Mouse (Mus musculus): ENCODE data around the gene Umodl1. TPM values are rescaled to one million over a fixed set of nuclear protein-coding genes. Genes with fewer than 3 reads are reported as not detected.

Gene Umodl1
- polyA plus RNA-seq, 1 experiment from 2014 or later, result 1.0 TPM

DNA sequence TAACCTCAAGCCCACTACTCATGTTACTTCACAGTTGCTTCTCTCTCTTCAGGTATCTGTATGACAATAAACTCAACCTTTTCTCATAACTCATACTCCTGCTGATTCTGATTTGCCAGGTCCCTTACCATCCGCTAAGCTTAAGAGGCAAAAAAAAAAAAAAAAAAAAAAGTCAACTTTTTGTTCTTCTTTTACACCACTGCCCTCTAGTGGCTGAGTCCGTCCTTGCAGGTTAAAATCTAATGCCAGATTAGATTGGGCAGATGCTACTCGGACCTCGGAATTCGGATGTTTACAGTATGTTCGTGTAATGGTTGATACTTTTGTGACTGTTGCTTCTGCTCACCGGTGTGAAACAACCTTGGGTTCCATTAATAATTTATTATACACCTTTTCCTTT is 3.7 kb upstream of the Umodl1 start:
- no peak overlapping the region for H3K4me3 ChIP-seq (replicated peaks)
- no peaks in the 10 kb centered on the region for H3K9me3 ChIP-seq (replicated peaks)
- no peaks in the 10 kb centered on the region for H3K4me1 ChIP-seq
- H3K36me3 ChIP-seq, result no peaks in the 10 kb centered on the region
- WGBS, result 6% methylated on average over 7 of the region's 7 CpGs
- no peak overlapping the region for H3K9ac ChIP-seq
- no peak for ATAC-seq (ENCODE audit: insufficient number of reproducible peaks, low FRiP score, low TSS enrichment, low read depth)
- H3K27ac ChIP-seq (replicated peaks), result no peak overlapping the region
- H3K27me3 ChIP-seq, result no peaks in the 10 kb centered on the region; the same call in 1 of the 2 replicates
- H3K4me2 ChIP-seq (replicated peaks), result no peak overlapping the region

DNA sequence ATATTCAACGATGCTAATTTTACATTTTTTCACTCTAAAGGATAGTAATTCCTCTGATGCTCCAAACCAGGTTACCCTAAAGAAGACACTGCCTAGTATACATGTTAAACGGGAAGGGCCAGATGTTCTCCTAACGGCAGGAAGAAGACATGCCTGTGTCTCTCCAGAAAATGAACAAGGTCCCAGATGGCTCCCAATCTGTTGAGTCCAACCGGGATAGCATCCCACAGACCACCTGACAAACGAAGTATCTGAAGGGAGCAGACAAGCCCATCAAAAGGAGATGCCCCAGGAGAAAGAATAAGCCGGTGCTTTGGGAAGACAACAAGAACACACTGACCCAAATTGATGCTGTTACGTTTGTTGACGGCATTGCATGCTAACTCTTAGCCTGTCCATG is 2.8 kb upstream of the Umodl1 start:
- H3K9me3 ChIP-seq (replicated peaks), result no peaks in the 10 kb centered on the region
- no peaks in the 10 kb centered on the region; the same call in 1 of the 2 replicates for H3K27me3 ChIP-seq
- no peak overlapping the region for H3K27ac ChIP-seq (replicated peaks)
- ATAC-seq (ENCODE audit: insufficient number of reproducible peaks, low FRiP score, low TSS enrichment, low read depth), result no peak
- no peak overlapping the region for H3K9ac ChIP-seq
- H3K4me1 ChIP-seq, result no peaks in the 10 kb centered on the region
- H3K4me2 ChIP-seq (replicated peaks), result no peak overlapping the region
- H3K4me3 ChIP-seq (replicated peaks), result no peak overlapping the region
- WGBS, result 60% methylated on average over 8 of the region's 8 CpGs
- H3K36me3 ChIP-seq, result no peaks in the 10 kb centered on the region

DNA sequence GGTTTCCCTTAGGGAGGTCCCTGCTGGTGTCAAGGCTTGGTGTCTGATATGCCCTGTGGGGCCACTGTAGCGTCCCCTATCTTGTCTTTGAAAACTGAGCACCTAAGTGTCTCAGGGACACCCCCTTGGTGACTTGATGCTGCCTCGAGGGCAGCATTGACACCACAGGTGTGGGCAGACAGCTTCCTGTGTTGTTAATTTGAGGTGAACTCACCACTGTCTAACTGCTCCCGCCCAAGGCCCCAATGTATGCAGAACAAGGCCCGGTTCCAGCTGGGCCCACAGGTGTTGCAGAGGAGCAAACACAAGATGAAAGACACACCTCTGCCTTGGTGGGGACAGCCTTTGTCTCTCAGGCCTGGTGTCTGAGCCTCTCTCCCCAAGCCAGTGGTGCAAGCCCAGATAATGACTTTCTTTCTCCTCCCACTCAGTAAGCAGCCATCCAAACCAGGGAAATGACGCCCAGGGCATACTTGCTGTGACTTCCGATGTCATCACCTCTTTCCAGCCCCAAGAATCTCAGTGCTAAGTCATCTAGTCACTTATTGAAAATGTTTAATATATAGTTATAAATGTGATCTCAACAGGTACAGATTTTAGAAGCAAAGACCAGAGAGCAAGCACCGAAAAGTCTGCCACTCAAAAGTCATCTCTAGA is 7.6 kb downstream of the Umodl1 start:
- ATAC-seq (ENCODE audit: insufficient number of reproducible peaks, low FRiP score, low TSS enrichment, low read depth), result no peak
- Histone ChIP-seq H3K27ac (replicated peaks) (no peak overlapping the region), H3K4me3 (replicated peaks) (no peak overlapping the region), H3K4me1 (no peaks in the 10 kb centered on the region), H3K36me3 (no peaks in the 10 kb centered on the region), H3K9me3 (replicated peaks) (no peaks in the 10 kb centered on the region), H3K27me3 (no peaks in the 10 kb centered on the region), H3K4me2 (replicated peaks) (no peak overlapping the region), H3K9ac (no peak overlapping the region)
- WGBS, result 56% methylated on average over 7 of the region's 7 CpGs

DNA sequence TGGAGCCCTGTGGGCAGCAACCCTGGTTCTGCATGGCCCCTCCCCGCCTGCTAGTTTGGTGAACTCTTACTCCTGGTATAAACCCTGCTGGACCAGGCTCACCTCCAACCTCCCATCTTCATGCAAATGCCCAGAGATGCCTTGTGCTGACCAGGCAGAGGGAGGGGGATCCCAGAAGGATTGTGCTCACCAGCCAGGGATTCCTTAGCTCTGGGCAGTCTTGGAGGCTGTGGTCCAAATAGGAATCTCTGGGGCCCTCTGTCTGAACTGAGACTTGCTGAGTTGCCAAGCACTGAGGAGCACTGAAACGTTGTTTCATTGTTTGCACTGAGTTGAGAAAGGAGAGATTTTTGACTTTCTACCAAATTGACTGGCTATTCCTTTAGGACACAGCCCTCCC is 8.4 kb downstream of the Umodl1 start:
- Histone ChIP-seq H3K4me1 (no peaks in the 10 kb centered on the region), H3K27ac (replicated peaks) (no peak overlapping the region), H3K9ac (no peak overlapping the region), H3K36me3 (no peaks in the 10 kb centered on the region), H3K4me3 (replicated peaks) (no peak overlapping the region), H3K4me2 (replicated peaks) (no peak overlapping the region), H3K27me3 (no peaks in the 10 kb centered on the region), H3K9me3 (replicated peaks) (no peaks in the 10 kb centered on the region)
- WGBS, result 52% methylated on average over 2 of the region's 2 CpGs
- ATAC-seq (ENCODE audit: insufficient number of reproducible peaks, low FRiP score, low TSS enrichment, low read depth), result no peak

DNA sequence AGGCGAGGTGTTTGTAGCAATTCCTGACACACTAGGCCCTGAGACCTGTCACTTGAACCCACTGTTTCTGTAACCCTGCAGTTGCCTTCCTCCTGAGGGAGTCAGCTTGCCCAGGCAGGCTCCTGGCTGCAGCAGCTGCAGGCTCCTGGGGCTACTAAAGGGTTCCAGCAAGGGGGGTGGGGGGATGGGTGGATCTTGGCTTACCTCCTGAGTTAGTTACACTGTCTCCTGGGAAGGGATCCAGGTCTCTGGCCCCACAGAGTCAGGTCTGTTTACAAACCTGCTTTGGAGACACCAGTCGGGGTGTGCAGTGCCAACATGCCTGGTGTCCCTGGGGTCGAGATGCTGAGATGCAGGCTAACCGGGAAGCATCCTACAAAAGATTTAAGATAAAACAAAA is 15.5 kb downstream of the Umodl1 start:
- H3K4me1 ChIP-seq, result peaks cover 12% of the 10 kb centered on the region
- no peaks in the 10 kb centered on the region for H3K36me3 ChIP-seq
- no peak overlapping the region for H3K4me3 ChIP-seq (replicated peaks)
- H3K9ac ChIP-seq, result no peak overlapping the region
- H3K9me3 ChIP-seq (replicated peaks), result no peaks in the 10 kb centered on the region
- WGBS, result 37% methylated on average over 4 of the region's 4 CpGs
- peak; percentile 60; the same call in 1 of the 2 replicates for ATAC-seq (ENCODE audit: insufficient number of reproducible peaks, low FRiP score, low TSS enrichment, low read depth)
- H3K4me2 ChIP-seq (replicated peaks), result no peak overlapping the region
- H3K27me3 ChIP-seq, result no peaks in the 10 kb centered on the region
- H3K27ac ChIP-seq (replicated peaks), result no peak overlapping the region

DNA sequence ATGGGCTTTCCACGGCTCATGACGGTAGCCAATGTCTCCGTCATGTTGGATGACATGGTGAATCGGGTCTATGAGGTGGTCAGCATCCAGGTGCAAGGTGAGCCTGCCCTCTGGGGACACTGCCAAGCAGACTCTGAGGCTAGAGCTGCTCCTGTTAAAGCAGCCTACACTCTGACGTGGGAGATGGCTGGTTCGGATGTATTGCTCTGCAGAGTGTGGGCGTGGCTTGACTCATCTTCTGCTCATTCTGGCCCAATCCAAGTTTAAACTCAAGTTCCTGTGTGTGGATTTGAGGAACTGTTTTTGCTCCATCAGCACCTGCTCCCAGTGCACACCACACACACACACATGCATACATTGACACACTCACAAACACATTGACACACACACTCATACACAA is 17.4 kb downstream of the Umodl1 start:
- ATAC-seq (ENCODE audit: insufficient number of reproducible peaks, low FRiP score, low TSS enrichment, low read depth), result no peak
- peaks cover 12% of the 10 kb centered on the region for H3K4me1 ChIP-seq
- H3K4me2 ChIP-seq (replicated peaks), result no peak overlapping the region
- WGBS, result 86% methylated on average over 7 of the region's 7 CpGs
- H3K4me3 ChIP-seq (replicated peaks), result no peak overlapping the region
- H3K27me3 ChIP-seq, result no peaks in the 10 kb centered on the region
- H3K9me3 ChIP-seq (replicated peaks), result no peaks in the 10 kb centered on the region
- no peak overlapping the region for H3K9ac ChIP-seq
- no peak overlapping the region for H3K27ac ChIP-seq (replicated peaks)
- no peaks in the 10 kb centered on the region for H3K36me3 ChIP-seq

DNA sequence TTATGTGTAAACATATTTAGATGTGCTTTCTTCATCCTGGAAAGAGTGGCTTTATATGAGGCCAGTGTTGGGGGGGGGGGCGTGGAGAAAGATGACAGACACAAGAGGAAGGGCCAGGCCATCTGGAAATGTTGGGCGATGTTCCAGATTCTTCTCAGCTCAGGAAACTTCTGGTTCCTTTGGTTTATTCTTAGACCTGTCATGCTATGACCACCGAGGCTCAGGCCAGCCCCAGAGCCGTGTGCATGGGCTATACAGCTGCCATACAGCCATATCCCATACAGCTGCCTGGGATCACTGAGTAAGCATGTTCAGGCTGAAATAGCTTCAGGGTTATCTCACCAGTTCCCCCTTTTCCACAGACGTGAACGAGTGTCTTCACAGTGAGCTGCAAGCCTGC is 18.9 kb downstream of the Umodl1 start:
- Histone ChIP-seq H3K36me3 (no peaks in the 10 kb centered on the region), H3K27me3 (no peaks in the 10 kb centered on the region), H3K27ac (replicated peaks) (no peak overlapping the region; the same call in 1 of the 2 replicates), H3K9me3 (replicated peaks) (no peaks in the 10 kb centered on the region), H3K4me2 (replicated peaks) (no peak overlapping the region), H3K4me3 (replicated peaks) (no peak overlapping the region), H3K4me1 (peaks cover 12% of the 10 kb centered on the region), H3K9ac (no peak overlapping the region)
- WGBS, result 55% methylated on average over 6 of the region's 6 CpGs
- ATAC-seq (ENCODE audit: insufficient number of reproducible peaks, low FRiP score, low TSS enrichment, low read depth), result no peak

DNA sequence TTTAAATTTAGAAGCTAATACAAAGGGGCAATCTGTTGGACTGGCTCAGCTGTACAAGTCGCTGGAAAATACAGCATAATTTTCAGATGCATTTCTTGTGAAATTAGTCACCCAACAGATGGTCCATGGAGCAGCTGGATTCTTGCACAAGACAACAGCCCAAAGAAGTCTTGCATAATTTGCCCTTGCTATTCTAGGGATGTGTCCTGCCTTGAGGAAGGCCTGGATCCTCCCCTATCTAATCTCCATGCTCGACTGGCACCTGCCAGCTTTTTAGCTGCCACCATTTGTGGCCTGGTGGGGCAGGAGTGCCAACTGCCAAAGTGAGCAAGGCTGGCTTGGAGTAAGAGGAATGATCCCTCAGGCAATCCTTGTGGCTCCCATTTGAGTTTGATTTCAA is 22.9 kb downstream of the Umodl1 start:
- no peak for ATAC-seq (ENCODE audit: insufficient number of reproducible peaks, low FRiP score, low TSS enrichment, low read depth)
- H3K27me3 ChIP-seq, result no peaks in the 10 kb centered on the region
- H3K9me3 ChIP-seq (replicated peaks), result no peaks in the 10 kb centered on the region
- no peak overlapping the region for H3K9ac ChIP-seq
- H3K36me3 ChIP-seq, result no peaks in the 10 kb centered on the region
- H3K4me2 ChIP-seq (replicated peaks), result no peak overlapping the region
- no peak overlapping the region for H3K27ac ChIP-seq (replicated peaks)
- no peaks in the 10 kb centered on the region for H3K4me1 ChIP-seq
- WGBS, result 54% methylated on average over 2 of the region's 2 CpGs
- H3K4me3 ChIP-seq (replicated peaks), result no peak overlapping the region

DNA sequence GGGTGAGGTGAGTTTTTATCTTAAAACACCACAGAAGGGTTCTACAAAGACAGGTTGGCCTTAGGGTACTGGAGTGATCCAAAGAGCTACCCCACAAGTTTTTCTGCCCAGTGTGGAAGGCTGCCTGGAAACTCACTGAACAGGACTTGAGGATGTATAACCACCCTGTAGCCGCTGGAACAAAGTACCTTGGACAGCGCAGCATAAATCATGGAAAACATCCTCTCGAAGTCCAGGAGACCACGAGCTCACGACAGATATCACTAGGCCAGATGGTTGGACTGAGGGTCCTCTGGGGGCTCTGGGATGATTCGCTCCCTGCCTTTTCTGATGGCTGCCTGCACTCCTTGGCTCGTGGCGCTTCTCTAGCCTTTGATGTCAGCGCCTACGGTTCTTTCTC is 24.1 kb downstream of the Umodl1 start:
- H3K36me3 ChIP-seq, result no peaks in the 10 kb centered on the region
- H3K9ac ChIP-seq, result no peak overlapping the region
- 64% methylated on average over 10 of the region's 10 CpGs for WGBS
- H3K4me2 ChIP-seq (replicated peaks), result no peak overlapping the region
- H3K27me3 ChIP-seq, result no peaks in the 10 kb centered on the region
- H3K27ac ChIP-seq (replicated peaks), result no peak overlapping the region
- no peak overlapping the region for H3K4me3 ChIP-seq (replicated peaks)
- H3K9me3 ChIP-seq (replicated peaks), result no peaks in the 10 kb centered on the region
- ATAC-seq (ENCODE audit: insufficient number of reproducible peaks, low FRiP score, low TSS enrichment, low read depth), result no peak
- H3K4me1 ChIP-seq, result no peaks in the 10 kb centered on the region

DNA sequence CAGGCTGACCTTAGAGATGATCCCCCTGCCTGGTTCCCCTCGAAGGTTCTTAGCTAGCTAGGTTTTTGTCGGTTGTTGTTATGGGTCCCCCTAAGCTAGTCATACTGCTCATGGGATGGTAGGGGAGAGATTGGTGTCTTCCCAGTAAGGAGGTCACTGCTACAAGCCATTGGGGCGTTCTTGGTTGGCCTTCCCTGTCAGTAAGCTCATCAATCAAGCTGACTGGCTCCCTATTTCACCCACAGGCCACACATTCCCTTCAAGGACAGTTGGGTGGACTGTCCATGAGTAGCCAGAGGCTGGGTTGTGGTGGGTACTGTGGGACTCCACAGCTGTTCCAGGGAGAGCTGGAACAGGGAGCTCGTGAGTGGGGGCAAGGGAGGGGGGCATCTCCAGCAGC is 29.1 kb downstream of the Umodl1 start:
- no peak overlapping the region for H3K4me2 ChIP-seq (replicated peaks)
- H3K9ac ChIP-seq, result no peak overlapping the region
- peaks cover 3% of the 10 kb centered on the region; the same call in 1 of the 2 replicates for H3K4me1 ChIP-seq
- no peaks in the 10 kb centered on the region for H3K27me3 ChIP-seq
- WGBS, result 75% methylated on average over 4 of the region's 4 CpGs
- no peaks in the 10 kb centered on the region for H3K36me3 ChIP-seq
- no peak overlapping the region for H3K27ac ChIP-seq (replicated peaks)
- H3K4me3 ChIP-seq (replicated peaks), result no peak overlapping the region
- no peak for ATAC-seq (ENCODE audit: insufficient number of reproducible peaks, low FRiP score, low TSS enrichment, low read depth)
- H3K9me3 ChIP-seq (replicated peaks), result no peaks in the 10 kb centered on the region

DNA sequence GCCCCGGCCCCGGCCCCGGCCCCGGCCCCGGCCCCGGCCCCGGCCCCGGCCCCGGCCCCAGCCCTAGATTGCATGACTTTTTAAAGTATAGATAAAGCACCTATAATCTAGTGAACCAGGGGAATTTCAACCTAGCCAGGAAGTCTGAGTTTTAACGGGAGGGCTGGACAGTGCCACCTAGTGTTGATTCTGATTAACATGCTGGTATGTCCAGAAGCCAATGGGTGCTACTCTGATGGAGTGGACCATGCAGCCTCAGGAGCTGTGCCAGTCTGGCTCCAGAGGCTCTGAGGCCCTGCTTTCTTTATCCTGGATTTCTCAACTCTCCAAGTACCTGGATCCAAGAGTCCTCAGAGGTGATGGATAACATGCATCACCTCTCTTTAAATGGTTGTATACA is 35.8 kb downstream of the Umodl1 start:
- Histone ChIP-seq H3K9ac (no peak overlapping the region), H3K27me3 (no peaks in the 10 kb centered on the region), H3K4me3 (replicated peaks) (no peak overlapping the region), H3K9me3 (replicated peaks) (no peaks in the 10 kb centered on the region), H3K27ac (replicated peaks) (no peak overlapping the region), H3K36me3 (no peaks in the 10 kb centered on the region), H3K4me1 (no peaks in the 10 kb centered on the region), H3K4me2 (replicated peaks) (no peak overlapping the region)
- ATAC-seq (ENCODE audit: insufficient number of reproducible peaks, low FRiP score, low TSS enrichment, low read depth), result no peak
- 67% methylated on average over 10 of the region's 10 CpGs for WGBS

DNA sequence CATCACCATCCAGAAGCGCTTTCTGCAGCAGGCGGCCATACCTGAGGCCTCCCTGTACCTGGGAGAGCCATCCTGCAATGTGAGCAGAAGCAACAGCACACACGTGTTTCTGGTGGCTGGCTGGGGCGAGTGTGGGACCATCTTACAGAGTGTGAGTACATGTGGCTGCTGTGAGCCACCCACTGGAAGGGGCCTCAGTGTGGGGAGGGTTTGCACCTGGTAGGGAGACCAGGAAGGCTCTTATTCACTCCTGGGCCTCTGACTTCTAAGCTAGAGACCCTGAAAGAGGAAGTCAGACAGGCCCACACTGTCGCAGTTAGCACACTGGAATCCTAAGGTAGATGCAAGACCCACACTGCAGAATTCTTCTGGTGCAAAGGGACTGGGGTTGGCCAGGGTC is 41.9 kb downstream of the Umodl1 start:
- H3K36me3 ChIP-seq, result no peaks in the 10 kb centered on the region
- H3K9ac ChIP-seq, result no peak overlapping the region
- H3K4me1 ChIP-seq, result 0 out of 2 replicates have a peak, but pooled peaks cover 5% of the 10 kb centered on the region
- ATAC-seq (ENCODE audit: insufficient number of reproducible peaks, low FRiP score, low TSS enrichment, low read depth), result no peak
- H3K27ac ChIP-seq (replicated peaks), result no peak overlapping the region
- no peaks in the 10 kb centered on the region for H3K9me3 ChIP-seq (replicated peaks)
- H3K27me3 ChIP-seq, result no peaks in the 10 kb centered on the region
- no peak overlapping the region for H3K4me2 ChIP-seq (replicated peaks)
- 76% methylated on average over 5 of the region's 5 CpGs for WGBS
- H3K4me3 ChIP-seq (replicated peaks), result no peak overlapping the region
